Mouse (Mus musculus) small intestine, adult 2 months (tissue): ENCODE measurements around the gene Cpxm2. TPM values are rescaled to one million over a fixed set of nuclear protein-coding genes. Genes with fewer than 3 reads are reported as not detected.

ENCODE experiments used
- H3K27ac ChIP-seq: fragments of 200-500 bp; 2 replicates; pipeline ENCODE4 v1.5.1; 2012; ENCODE audit warnings: low read depth, low read length, control low read depth, inconsistent platforms; ENCODE audit not compliant: insufficient read depth
- H3K27me3 ChIP-seq: fragments of 200-500 bp; 2 replicates; pipeline ENCODE4 v1.6.1; 2012; ENCODE audit warnings: mild to moderate bottlenecking, moderate library complexity, low read length, inconsistent platforms; ENCODE audit not compliant: control insufficient read depth, insufficient read depth
- H3K36me3 ChIP-seq: fragments of 200-500 bp; 2 replicates; pipeline ENCODE4 v1.6.1; 2012; ENCODE audit warnings: mild to moderate bottlenecking, low read length, control low read depth, inconsistent platforms; ENCODE audit not compliant: control insufficient read depth, insufficient read depth
- H3K4me1 ChIP-seq: fragments of 200-500 bp; 2 replicates; pipeline ENCODE4 v1.6.1; 2012; ENCODE audit warnings: low read length, inconsistent platforms, mixed read lengths; ENCODE audit not compliant: control insufficient read depth, insufficient read depth, insufficient read length
- H3K4me3 ChIP-seq: fragments of 200-500 bp; 2 replicates; pipeline ENCODE4 v1.5.1; 2012; ENCODE audit warnings: low read depth, mild to moderate bottlenecking, control low read depth, inconsistent platforms, low read length, moderate library complexity
- CTCF ChIP-seq: fragments of 200-500 bp; IDR thresholded peaks from 2 replicates; pipeline ENCODE4 v1.5.1; 2012; ENCODE audit warnings: low read depth, mild to moderate bottlenecking, control low read depth, inconsistent platforms, low read length, moderate library complexity, mixed read lengths; ENCODE audit not compliant: insufficient replicate concordance, insufficient read length; ENCODE audit errors: extremely low read depth
- POLR2A ChIP-seq: fragments of 200-500 bp; IDR thresholded peaks from 2 replicates; pipeline ENCODE4 v1.6.1; 2012; ENCODE audit warnings: low read depth, mild to moderate bottlenecking, control low read depth, inconsistent platforms, low read length, moderate library complexity
- WGBS: fragments of 180-500 bp; shearing (Covaris S2); methylation state at CpG from one replicate; pipeline ENCODE4 v1.1.7; 2018; 5-methylcytosine and 5-hydroxymethylcytosine counted together
- polyA plus RNA-seq: library from polyadenylated mRNA; depleted of rRNA; stranded (reverse); fragments of >200 nt; gene quantifications from 2 replicates; pipeline ENCODE4 v1.2.3, GENCODE M21; 2012

Cpxm2 gene
- polyA plus RNA-seq, 1 experiment: 5.9 TPM

GRCm38 (mm10) chr7:132026671-132027070 lies 127.9 kb downstream of the Cpxm2 start:
- 62% methylated on average over 6 of the region's 6 CpGs for WGBS
- Histone ChIP-seq H3K27me3 (no peaks in the 10 kb centered on the region), H3K36me3 (no peaks in the 10 kb centered on the region), H3K4me1 (no peaks in the 10 kb centered on the region), H3K27ac (no peak overlapping the region), H3K4me3 (no peak overlapping the region)
- TF ChIP-seq POLR2A (no peak), CTCF (no peak)

- no peaks in the 10 kb centered on the region for H3K36me3 ChIP-seq
- 69% methylated on average over 6 of the region's 6 CpGs for WGBS
- H3K27me3 ChIP-seq: no peaks in the 10 kb centered on the region
- H3K4me3 ChIP-seq: no peak overlapping the region
- no peak overlapping the region for H3K27ac ChIP-seq
- no peaks in the 10 kb centered on the region for H3K4me1 ChIP-seq
- no peak for TF ChIP-seq POLR2A
- TF ChIP-seq CTCF: no peak
Measured at GRCm38 (mm10) chr7:132025591-132025990, 128.9 kb downstream of the Cpxm2 start.

GRCm38 (mm10) chr7:132015933-132016332 lies 138.6 kb downstream of the Cpxm2 start:
- no peak for TF ChIP-seq CTCF
- no peak for TF ChIP-seq POLR2A
- H3K4me1 ChIP-seq: no peaks in the 10 kb centered on the region
- H3K4me3 ChIP-seq: no peak overlapping the region
- peaks cover 6% of the 10 kb centered on the region; the same call in 1 of the 2 replicates for H3K27me3 ChIP-seq
- WGBS: 38% methylated on average over 3 of the region's 3 CpGs
- no peaks in the 10 kb centered on the region for H3K36me3 ChIP-seq
- H3K27ac ChIP-seq: no peak overlapping the region

- TF ChIP-seq CTCF (no peak), POLR2A (no peak)
Measured at GRCm38 (mm10) chr7:132015193-132015592, 139.3 kb downstream of the Cpxm2 start.

GRCm38 (mm10) chr7:132013970-132014369 lies 140.6 kb downstream of the Cpxm2 start:
- Histone ChIP-seq H3K4me3 (no peak overlapping the region), H3K4me1 (no peaks in the 10 kb centered on the region), H3K27ac (no peak overlapping the region), H3K36me3 (no peaks in the 10 kb centered on the region), H3K27me3 (peaks cover 6% of the 10 kb centered on the region; the same call in 1 of the 2 replicates)
- WGBS: 79% methylated on average over 5 of the region's 5 CpGs
- no peak for TF ChIP-seq CTCF
- TF ChIP-seq POLR2A: no peak

More at GRCm38 (mm10) chr7:132015193-132015592, 139.3 kb downstream of the Cpxm2 start:
- Histone ChIP-seq H3K27ac (no peak overlapping the region), H3K36me3 (no peaks in the 10 kb centered on the region), H3K4me1 (no peaks in the 10 kb centered on the region), H3K27me3 (peaks cover 6% of the 10 kb centered on the region; the same call in 1 of the 2 replicates), H3K4me3 (no peak overlapping the region)
- WGBS: 18% methylated on average over 3 of the region's 3 CpGs

GRCm38 (mm10) chr7:132012969-132013679 lies 141.4 kb downstream of the Cpxm2 start:
- TF ChIP-seq POLR2A: no peak
- no peak overlapping the region for H3K4me3 ChIP-seq
- H3K4me1 ChIP-seq: no peaks in the 10 kb centered on the region
- no peak overlapping the region for H3K27ac ChIP-seq
- peaks cover 6% of the 10 kb centered on the region; the same call in 1 of the 2 replicates for H3K27me3 ChIP-seq
- WGBS: 24% methylated on average over 1 of the region's 1 CpGs
- H3K36me3 ChIP-seq: no peaks in the 10 kb centered on the region

- WGBS: 71% methylated on average over 7 of the region's 7 CpGs
- no peak overlapping the region for H3K27ac ChIP-seq
- H3K4me3 ChIP-seq: no peak overlapping the region
- H3K4me1 ChIP-seq: no peaks in the 10 kb centered on the region
- no peaks in the 10 kb centered on the region for H3K36me3 ChIP-seq
- TF ChIP-seq CTCF: no peak
- no peak for TF ChIP-seq POLR2A
- H3K27me3 ChIP-seq: peaks cover 6% of the 10 kb centered on the region; the same call in 1 of the 2 replicates
Measured at GRCm38 (mm10) chr7:132009002-132009401, 145.5 kb downstream of the Cpxm2 start.
